Mouse (Mus musculus) induced T-regulatory cell, adult 2 months (primary cell): ENCODE data around the gene Naa50.
A peak's percentile ranks its signal among the peaks of the same experiment; 100 is the strongest.

ENCODE experiments used
- DNase-seq: peaks from one replicate; pipeline ENCODE4 v3.0.0-alpha.2; 2012; ENCODE audit warnings: low read depth

Naa50 gene

GRCm38 (mm10) chr16:44199066-44199703, 59.6 kb downstream of the Naa50 start:
- no peak for DNase-seq

- DNase-seq = no peak
These were observed 60.5 kb downstream of the Naa50 start for GRCm38 (mm10) chr16:44200146-44200545.

DNA sequence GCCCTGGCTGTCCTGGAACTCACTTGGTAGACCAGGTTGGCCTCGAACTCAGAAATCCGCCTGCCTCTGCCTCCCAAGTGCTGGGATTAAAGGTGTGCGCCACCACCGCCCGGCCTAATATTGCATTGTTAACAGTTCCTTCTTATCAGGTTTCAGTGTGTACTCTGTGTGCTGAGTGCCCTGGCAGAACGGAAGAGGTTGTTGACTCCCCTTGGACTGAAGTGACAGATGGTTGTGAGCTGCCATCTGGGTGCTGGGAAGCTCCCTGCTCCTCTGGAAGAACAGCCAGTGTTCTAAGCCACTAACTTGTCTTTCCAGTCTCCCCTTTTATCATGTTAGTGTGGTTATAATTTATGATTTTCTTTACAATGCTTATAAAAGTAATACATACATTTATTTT, 64.7 kb downstream of the Naa50 start:
- DNase-seq = no peak

DNA sequence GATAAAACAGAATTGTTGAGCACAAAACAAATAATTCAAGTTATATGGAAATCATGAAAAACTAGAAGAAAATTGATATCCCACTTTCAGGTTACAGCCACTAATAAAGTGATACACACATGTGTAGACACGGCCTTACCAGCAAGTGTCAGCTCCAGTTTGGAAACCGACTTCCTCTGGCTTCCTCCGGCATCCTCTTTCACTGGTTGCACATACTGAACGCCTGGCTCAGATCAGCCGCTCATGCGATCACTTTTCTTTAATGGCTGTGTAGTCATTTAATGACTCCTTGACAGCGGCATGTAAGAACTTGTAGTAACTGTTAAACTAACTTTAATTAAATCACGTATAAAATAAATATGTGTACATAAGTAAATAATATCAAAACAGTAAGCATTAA, 66.3 kb downstream of the Naa50 start:
- no peak for DNase-seq

DNA sequence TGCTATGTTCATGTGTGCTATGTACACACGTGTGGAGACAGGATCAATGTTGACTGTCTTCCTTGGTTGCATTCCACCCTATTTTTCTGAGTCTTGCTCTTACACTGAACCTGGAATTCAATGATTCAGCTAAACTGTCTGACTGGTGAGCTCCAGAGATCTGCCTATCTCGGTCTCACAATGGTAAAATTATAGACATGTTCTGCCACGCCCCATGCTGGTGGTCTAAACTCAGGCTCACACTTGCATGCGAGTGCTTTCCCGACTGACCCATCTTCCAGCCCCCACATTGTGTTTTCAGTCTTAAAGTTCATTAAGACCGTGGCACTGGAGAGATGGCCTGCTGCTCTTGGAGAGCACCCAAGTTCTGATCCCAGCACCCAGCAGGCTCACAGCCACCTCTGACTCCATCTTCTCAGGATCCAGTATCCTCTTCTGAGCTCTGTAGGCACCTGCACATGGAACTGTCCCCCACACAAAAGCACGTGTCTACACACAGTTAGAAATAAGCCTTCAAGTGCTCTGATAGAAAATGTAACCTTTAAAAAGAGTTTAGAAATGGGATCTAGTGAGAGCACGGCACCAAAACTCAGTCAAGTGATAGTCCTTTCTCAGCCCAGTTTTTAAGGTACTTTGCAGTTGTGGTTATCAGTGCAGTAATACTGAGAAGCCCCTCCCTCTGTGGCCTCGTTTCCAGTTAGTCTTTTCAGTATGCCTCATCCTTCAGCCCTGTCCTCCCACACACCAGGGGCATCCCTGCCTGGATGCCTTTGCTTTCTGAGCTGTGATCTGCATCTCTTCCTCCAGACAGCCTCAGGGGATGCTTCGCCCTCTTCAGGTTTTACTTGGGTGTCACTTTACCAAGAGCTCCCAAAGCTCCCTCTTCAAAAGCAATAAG, 70.8 kb downstream of the Naa50 start:
- peak; percentile 50 for DNase-seq

DNA sequence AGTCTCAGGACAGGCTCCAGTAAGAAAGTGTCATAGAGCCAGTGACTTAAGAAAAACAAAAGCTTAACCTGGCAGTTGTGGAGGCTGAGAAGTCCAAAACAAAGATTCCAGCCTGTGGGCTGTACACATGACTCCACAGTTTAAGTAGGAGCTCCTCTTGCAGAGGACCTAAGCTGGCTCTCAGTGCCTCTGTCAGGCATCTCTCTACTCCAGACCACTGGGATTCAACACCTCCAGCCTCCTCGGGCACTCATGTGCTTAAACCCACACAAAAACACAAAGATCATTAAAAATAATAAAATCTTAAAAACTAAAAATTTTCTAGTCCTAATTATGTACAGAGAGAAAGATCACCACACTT, 71.4 kb downstream of the Naa50 start:
- no peak for DNase-seq

DNA sequence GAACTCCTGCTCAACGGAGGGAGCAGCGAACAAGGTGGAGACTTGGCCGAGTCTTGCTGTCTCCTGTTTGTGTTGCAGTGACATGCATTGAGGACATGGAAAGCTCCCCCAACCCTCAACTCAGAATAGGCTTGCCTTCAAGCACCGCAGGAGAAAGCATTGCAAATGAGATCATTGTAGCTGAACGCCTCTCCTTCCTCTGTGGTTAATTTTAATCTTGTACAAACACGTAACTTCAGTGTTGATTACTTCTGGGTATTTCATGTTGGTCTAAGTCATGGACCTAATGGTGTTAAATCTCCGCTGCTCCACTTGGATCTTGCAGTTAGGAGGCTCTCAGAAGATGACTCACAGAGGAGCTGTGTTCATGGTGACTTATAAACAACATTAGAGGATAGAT, 73.1 kb downstream of the Naa50 start:
- DNase-seq = no peak
